Mouse (Mus musculus): ENCODE results near the gene Ano6. TPM values are rescaled to one million over a fixed set of nuclear protein-coding genes. Genes with fewer than 3 reads are reported as not detected.

The Ano6 gene
- polyA plus RNA-seq, 1 experiment from 2014 or later, result 23.9 TPM

DNA sequence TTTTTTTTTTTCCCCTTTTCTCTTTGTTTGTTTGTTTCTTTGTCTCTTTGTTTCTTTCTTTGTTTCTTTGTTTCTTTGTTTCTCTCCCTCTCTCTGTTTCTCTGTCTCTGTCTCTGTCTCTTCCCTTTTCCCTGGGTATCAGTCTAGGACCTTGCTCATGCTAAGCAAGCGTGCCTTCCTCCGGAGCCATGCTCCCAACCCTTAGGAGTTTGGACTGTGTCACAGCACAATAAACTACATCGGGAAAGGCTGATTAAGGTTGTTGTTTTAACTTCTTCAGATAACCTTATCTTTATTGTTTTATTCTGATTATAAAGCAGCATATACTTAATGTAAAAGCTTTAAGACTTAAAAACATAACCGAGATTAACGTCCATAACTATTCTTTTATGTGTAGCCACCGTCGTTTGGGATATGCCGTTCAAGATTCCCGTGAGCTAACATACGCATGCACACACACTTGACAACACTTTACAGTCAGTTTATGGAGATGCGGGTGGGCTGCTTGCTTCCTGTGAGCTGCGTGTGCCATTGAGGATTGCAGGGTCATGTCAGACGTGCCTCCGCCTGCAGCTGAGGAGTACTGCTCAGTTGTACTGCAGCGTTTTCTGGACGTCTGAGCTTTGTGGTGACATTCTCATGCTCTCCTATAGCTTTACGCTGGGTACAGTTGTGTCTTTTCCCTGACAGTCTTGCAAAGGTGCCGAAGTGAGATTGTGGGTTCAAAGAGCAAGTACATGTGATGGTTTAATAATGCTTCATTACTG lies 52.7 kb downstream of the Ano6 start:
- H3K9me3 ChIP-seq (ENCODE audit: control insufficient read depth), result no peaks in the 10 kb centered on the region
- peaks cover 23% of the 10 kb centered on the region for H3K4me1 ChIP-seq (replicated peaks; ENCODE audit: control insufficient read depth, insufficient read depth, low read length)
- peak overlapping the region; percentile 56 for H3K4me2 ChIP-seq (replicated peaks; ENCODE audit: low read depth)
- no peak overlapping the region for H3K9ac ChIP-seq (ENCODE audit: low read depth, low read length)
- no peak for TF ChIP-seq CTCF (IDR thresholded peaks at IDR 0.05; ENCODE audit: low read depth)
- WGBS, result 36% methylated on average over 18 of the region's 18 CpGs
- H3K36me3 ChIP-seq (ENCODE audit: control insufficient read depth, insufficient read depth), result no peaks in the 10 kb centered on the region
- no peaks in the 10 kb centered on the region for H3K27me3 ChIP-seq (replicated peaks; ENCODE audit: control insufficient read depth, insufficient read depth, low read length)
- H3K27ac ChIP-seq (ENCODE audit: low read depth, low read length), result peak overlapping the region; percentile 78
- H3K4me3 ChIP-seq (ENCODE audit: low read depth, low read length), result 0 out of 2 replicates have a peak overlapping the region, but pooled peaks have one; percentile 13
- peak; percentile 74 for ATAC-seq

DNA sequence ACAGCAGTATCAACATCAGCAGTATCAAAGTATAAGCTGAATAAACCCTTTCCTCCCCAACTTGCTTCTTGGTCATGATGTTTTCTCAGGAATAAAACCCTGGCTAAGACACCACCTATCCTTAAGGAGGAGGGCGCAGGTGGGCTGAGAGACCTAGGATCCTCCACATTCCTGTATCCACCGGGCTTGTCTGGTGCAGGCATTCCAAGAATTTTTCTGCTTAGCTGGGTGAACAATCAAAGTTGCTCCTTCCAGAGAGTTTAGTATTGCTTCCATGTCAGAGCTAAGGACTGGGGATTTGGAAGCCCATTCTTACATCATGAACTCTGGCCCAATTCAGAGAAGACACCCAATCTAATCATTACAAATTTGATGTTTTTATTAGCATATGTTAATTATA lies 53.8 kb downstream of the Ano6 start:
- WGBS, result 65% methylated on average over 2 of the region's 2 CpGs
- H3K27me3 ChIP-seq (replicated peaks; ENCODE audit: control insufficient read depth, insufficient read depth, low read length), result no peaks in the 10 kb centered on the region
- peaks cover 21% of the 10 kb centered on the region for H3K4me1 ChIP-seq (replicated peaks; ENCODE audit: control insufficient read depth, insufficient read depth, low read length)
- no peak overlapping the region for H3K4me2 ChIP-seq (replicated peaks; ENCODE audit: low read depth)
- H3K4me3 ChIP-seq (ENCODE audit: low read depth, low read length), result no peak overlapping the region
- H3K27ac ChIP-seq (ENCODE audit: low read depth, low read length), result 0 out of 2 replicates have a peak overlapping the region, but pooled peaks have one; percentile 78
- no peak overlapping the region for H3K9ac ChIP-seq (ENCODE audit: low read depth, low read length)
- no peak for TF ChIP-seq CTCF (IDR thresholded peaks at IDR 0.05; ENCODE audit: low read depth)
- no peak for ATAC-seq
- H3K9me3 ChIP-seq (ENCODE audit: control insufficient read depth), result no peaks in the 10 kb centered on the region
- no peaks in the 10 kb centered on the region for H3K36me3 ChIP-seq (ENCODE audit: control insufficient read depth, insufficient read depth)

DNA sequence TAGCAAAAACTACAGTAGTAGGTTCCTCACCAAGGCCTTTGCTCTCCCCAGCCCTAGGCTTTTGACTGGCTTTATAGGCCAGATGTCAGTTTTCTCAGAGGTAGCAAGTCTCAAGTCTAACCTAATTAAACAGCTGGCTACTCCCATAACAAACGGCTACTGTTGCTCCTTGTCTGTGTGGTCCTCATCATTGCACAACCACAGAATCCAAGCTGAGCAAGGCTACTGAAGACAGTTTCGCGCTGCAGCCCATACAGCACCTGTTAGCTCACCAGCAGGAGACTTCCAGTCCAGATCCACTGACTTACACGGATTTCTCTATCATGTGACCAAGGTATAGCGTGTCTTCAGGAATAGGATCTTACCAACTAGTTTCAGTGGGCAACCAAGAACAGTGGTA lies 55.5 kb downstream of the Ano6 start:
- 44% methylated on average over 5 of the region's 5 CpGs for WGBS
- ATAC-seq, result no peak
- no peak overlapping the region for H3K4me3 ChIP-seq (ENCODE audit: low read depth, low read length)
- no peaks in the 10 kb centered on the region for H3K27me3 ChIP-seq (replicated peaks; ENCODE audit: control insufficient read depth, insufficient read depth, low read length)
- H3K9me3 ChIP-seq (ENCODE audit: control insufficient read depth), result no peaks in the 10 kb centered on the region
- no peak overlapping the region; the same call in 1 of the 2 replicates for H3K27ac ChIP-seq (ENCODE audit: low read depth, low read length)
- no peaks in the 10 kb centered on the region for H3K36me3 ChIP-seq (ENCODE audit: control insufficient read depth, insufficient read depth)
- no peak overlapping the region for H3K4me2 ChIP-seq (replicated peaks; ENCODE audit: low read depth)
- peaks cover 17% of the 10 kb centered on the region for H3K4me1 ChIP-seq (replicated peaks; ENCODE audit: control insufficient read depth, insufficient read depth, low read length)
- no peak for TF ChIP-seq CTCF (IDR thresholded peaks at IDR 0.05; ENCODE audit: low read depth)
- H3K9ac ChIP-seq (ENCODE audit: low read depth, low read length), result no peak overlapping the region

DNA sequence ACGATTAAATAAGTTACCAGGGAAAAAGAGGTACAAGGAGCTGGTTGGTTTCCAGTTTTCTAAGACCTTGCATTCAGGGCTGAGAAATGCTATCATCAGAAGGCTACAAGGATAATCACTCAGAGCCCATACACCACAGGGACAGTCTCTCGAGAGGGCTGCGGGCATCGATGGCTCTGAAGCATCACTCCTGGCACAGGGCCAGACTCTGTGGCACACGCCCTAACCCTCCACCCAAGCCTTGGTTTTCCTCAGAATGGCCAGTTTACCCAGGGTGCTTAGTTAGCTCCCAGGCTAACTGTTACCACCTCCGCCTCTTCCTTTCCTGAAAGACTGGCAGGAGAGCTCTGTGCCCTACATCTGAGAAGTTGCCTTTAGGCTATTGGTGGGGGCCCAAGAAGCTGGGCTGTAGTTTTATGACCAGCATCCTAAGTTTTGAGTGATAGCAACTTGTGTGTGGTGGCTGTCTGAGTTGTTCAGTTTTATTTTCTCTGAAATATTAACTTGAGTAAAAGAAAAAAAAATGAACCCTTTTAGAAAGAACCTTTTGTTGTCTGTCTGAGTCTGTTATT lies 57.9 kb downstream of the Ano6 start:
- H3K4me2 ChIP-seq (replicated peaks; ENCODE audit: low read depth), result no peak overlapping the region
- no peak for TF ChIP-seq CTCF (IDR thresholded peaks at IDR 0.05; ENCODE audit: low read depth)

DNA sequence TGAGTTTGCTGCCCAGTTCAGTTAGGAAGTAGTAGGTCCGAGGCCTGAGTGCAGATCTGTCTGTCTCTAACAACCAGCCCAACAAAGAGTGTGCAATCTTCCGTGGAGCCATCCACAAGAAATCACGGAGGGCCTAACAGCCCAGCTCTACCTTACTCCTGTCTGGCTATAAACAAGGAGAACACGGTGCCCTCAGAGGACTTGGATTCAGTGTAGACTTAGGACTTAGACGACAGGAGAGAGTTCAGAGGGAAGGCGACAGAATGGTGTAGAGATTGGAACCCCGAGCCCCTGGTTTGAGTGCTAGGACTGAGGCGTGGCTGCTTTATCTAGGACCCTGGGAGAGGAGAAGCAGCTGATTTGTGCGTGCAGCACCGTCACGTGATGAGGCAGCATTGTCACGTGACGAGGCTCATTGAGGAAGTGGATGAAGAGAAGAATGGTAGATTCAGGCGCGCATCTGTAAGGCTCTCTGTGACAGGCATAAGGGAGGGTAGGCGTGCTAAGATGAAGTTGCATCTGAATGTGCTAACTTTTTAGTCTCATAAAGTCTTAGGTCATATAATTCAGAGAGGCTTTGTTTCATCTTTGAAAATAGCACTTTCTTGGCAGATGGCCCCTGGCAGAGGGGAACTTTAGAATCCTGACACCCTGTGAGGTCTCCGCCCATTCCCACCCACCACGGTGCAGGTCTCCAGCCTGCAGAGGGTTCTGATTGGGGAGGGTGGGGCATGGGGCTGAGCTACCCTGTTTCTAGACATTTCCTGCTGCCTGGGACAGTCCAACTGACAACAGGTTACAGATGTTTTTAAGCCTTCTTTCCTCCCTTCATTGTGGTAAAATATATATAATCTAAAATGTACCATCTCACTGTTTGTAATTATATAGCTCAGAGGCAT lies 59.1 kb downstream of the Ano6 start:
- H3K4me2 ChIP-seq (replicated peaks; ENCODE audit: low read depth), result peak overlapping the region; percentile 43
- peaks cover 11% of the 10 kb centered on the region for H3K4me1 ChIP-seq (replicated peaks; ENCODE audit: control insufficient read depth, insufficient read depth, low read length)
- H3K9ac ChIP-seq (ENCODE audit: low read depth, low read length), result no peak overlapping the region
- H3K9me3 ChIP-seq (ENCODE audit: control insufficient read depth), result no peaks in the 10 kb centered on the region
- WGBS, result 35% methylated on average over 18 of the region's 18 CpGs
- no peaks in the 10 kb centered on the region for H3K27me3 ChIP-seq (replicated peaks; ENCODE audit: control insufficient read depth, insufficient read depth, low read length)
- no peak for TF ChIP-seq CTCF (IDR thresholded peaks at IDR 0.05; ENCODE audit: low read depth)
- peak overlapping the region; percentile 65 for H3K27ac ChIP-seq (ENCODE audit: low read depth, low read length)
- H3K36me3 ChIP-seq (ENCODE audit: control insufficient read depth, insufficient read depth), result no peaks in the 10 kb centered on the region
- peak; percentile 64 for ATAC-seq
- no peak overlapping the region for H3K4me3 ChIP-seq (ENCODE audit: low read depth, low read length)

More for the DNA sequence above, 57.9 kb downstream of the Ano6 start:
- no peak overlapping the region for H3K9ac ChIP-seq (ENCODE audit: low read depth, low read length)
- peaks cover 11% of the 10 kb centered on the region for H3K4me1 ChIP-seq (replicated peaks; ENCODE audit: control insufficient read depth, insufficient read depth, low read length)
- H3K27me3 ChIP-seq (replicated peaks; ENCODE audit: control insufficient read depth, insufficient read depth, low read length), result no peaks in the 10 kb centered on the region
- no peak overlapping the region for H3K4me3 ChIP-seq (ENCODE audit: low read depth, low read length)
- no peaks in the 10 kb centered on the region for H3K36me3 ChIP-seq (ENCODE audit: control insufficient read depth, insufficient read depth)
- H3K27ac ChIP-seq (ENCODE audit: low read depth, low read length), result no peak overlapping the region
- H3K9me3 ChIP-seq (ENCODE audit: control insufficient read depth), result no peaks in the 10 kb centered on the region
- ATAC-seq, result peak; percentile 56
- WGBS, result 37% methylated on average over 6 of the region's 6 CpGs

DNA sequence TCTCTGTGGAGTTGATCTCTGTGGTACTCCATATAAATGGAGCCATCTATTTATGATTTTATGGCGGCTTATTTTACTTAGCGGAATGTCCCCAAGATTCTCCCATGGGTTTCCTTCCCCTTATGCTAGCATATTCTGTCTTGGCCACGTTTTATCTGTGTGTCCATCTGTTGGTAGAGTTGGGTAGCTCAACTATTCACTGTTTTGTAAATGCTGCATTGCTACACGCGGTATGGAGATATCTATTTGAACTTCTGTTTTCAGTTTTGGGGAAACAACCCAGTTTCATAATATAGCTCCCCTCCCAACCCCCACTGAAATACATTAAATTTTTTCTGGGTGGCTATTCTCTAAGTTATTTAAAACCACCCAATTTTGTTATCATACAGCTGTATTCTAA lies 59.9 kb downstream of the Ano6 start:
- Histone ChIP-seq H3K4me3 (ENCODE audit: low read depth, low read length) (no peak overlapping the region), H3K27ac (ENCODE audit: low read depth, low read length) (no peak overlapping the region), H3K27me3 (replicated peaks; ENCODE audit: control insufficient read depth, insufficient read depth, low read length) (no peaks in the 10 kb centered on the region), H3K9ac (ENCODE audit: low read depth, low read length) (no peak overlapping the region), H3K4me1 (replicated peaks; ENCODE audit: control insufficient read depth, insufficient read depth, low read length) (peaks cover 12% of the 10 kb centered on the region), H3K9me3 (ENCODE audit: control insufficient read depth) (no peaks in the 10 kb centered on the region), H3K36me3 (ENCODE audit: control insufficient read depth, insufficient read depth) (no peaks in the 10 kb centered on the region), H3K4me2 (replicated peaks; ENCODE audit: low read depth) (no peak overlapping the region)
- TF ChIP-seq CTCF (IDR thresholded peaks at IDR 0.05; ENCODE audit: low read depth), result peak; percentile 16; the same call in 1 of the 2 replicates
- WGBS, result 83% methylated on average over 5 of the region's 5 CpGs
- no peak for ATAC-seq

All from intestine, postnatal 0 days (tissue).